Mouse (Mus musculus): ENCODE measurements around the gene Nell2. TPM values are rescaled to one million over a fixed set of nuclear protein-coding genes. Genes with fewer than 3 reads are reported as not detected.

Gene Nell2
- not detected in 2 replicates for polyA plus RNA-seq (2012; ENCODE audit: insufficient read depth, insufficient read length, missing spikeins)

GRCm38 (mm10) chr15:95527948-95528861 is at the start of gene Nell2:
TSS of gene Nell2 (minus strand) at chr15:95528559.
- no peak for TF ChIP-seq CTCF (IDR thresholded peaks at IDR 0.05; ENCODE audit: low read depth, low read length)
- TF ChIP-seq POLR2A (IDR thresholded peaks at IDR 0.05; ENCODE audit: borderline replicate concordance, low read depth, low read length) = no peak
- H3K4me3 ChIP-seq (ENCODE audit: insufficient read depth, low read length) = no peak within 1 kb of the TSS

GRCm38 (mm10) chr15:95574661-95575060 is 46.3 kb upstream of the Nell2 start:
- TF ChIP-seq POLR2A (IDR thresholded peaks at IDR 0.05; ENCODE audit: borderline replicate concordance, low read depth, low read length) = no peak
- no peak for TF ChIP-seq CTCF (IDR thresholded peaks at IDR 0.05; ENCODE audit: low read depth, low read length)
- Histone ChIP-seq H3K4me3 (ENCODE audit: insufficient read depth, low read length) (no peak overlapping the region), H3K27ac (ENCODE audit: insufficient read depth, low read depth, low read length) (no peak overlapping the region), H3K4me1 (ENCODE audit: control insufficient read depth, insufficient read depth, low read length) (no peaks in the 10 kb centered on the region)

More at GRCm38 (mm10) chr15:95527948-95528861, at the start of gene Nell2:
- H3K27ac ChIP-seq (ENCODE audit: insufficient read depth, low read depth, low read length) = no peak within 1 kb of the TSS
- H3K4me1 ChIP-seq (ENCODE audit: control insufficient read depth, insufficient read depth, low read length) = no peaks in the 10 kb centered on the region

GRCm38 (mm10) chr15:95569606-95570005 is 41.2 kb upstream of the Nell2 start:
- H3K27ac ChIP-seq (ENCODE audit: insufficient read depth, low read depth, low read length) = no peak overlapping the region
- H3K4me1 ChIP-seq (ENCODE audit: control insufficient read depth, insufficient read depth, low read length) = no peaks in the 10 kb centered on the region
- H3K4me3 ChIP-seq (ENCODE audit: insufficient read depth, low read length) = no peak overlapping the region

GRCm38 (mm10) chr15:95565160-95565559 is 36.8 kb upstream of the Nell2 start:
- Histone ChIP-seq H3K4me3 (ENCODE audit: insufficient read depth, low read length) (no peak overlapping the region), H3K27ac (ENCODE audit: insufficient read depth, low read depth, low read length) (no peak overlapping the region)
- TF ChIP-seq CTCF (IDR thresholded peaks at IDR 0.05; ENCODE audit: low read depth, low read length) (no peak), POLR2A (IDR thresholded peaks at IDR 0.05; ENCODE audit: borderline replicate concordance, low read depth, low read length) (no peak)

More at GRCm38 (mm10) chr15:95569606-95570005, 41.2 kb upstream of the Nell2 start:
- TF ChIP-seq CTCF (IDR thresholded peaks at IDR 0.05; ENCODE audit: low read depth, low read length) (no peak), POLR2A (IDR thresholded peaks at IDR 0.05; ENCODE audit: borderline replicate concordance, low read depth, low read length) (no peak)

DNA sequence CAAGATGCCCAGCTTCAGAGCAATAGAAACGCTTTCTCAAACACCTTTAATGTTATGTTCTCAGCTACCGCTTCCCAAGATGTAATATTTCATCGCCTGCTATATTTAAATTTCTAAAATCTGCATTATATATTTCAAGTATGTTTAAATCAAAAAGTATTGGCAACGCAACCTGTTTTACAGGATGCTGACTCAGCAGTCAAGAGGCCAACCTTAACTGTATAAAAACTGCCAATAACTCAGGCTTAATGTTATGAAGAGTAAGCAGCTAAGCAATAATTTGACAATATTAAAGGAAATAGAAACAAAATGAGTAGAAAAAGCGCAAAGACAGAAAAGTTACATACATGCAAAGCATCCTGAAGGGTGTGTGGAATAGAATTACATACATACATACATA is 32.9 kb upstream of the Nell2 start:
- TF ChIP-seq POLR2A (IDR thresholded peaks at IDR 0.05; ENCODE audit: borderline replicate concordance, low read depth, low read length) (no peak), CTCF (IDR thresholded peaks at IDR 0.05; ENCODE audit: low read depth, low read length) (no peak)
- no peak overlapping the region for H3K4me3 ChIP-seq (ENCODE audit: insufficient read depth, low read length)

More at GRCm38 (mm10) chr15:95565160-95565559, 36.8 kb upstream of the Nell2 start:
- H3K4me1 ChIP-seq (ENCODE audit: control insufficient read depth, insufficient read depth, low read length) = no peaks in the 10 kb centered on the region

GRCm38 (mm10) chr15:95550011-95550410 is 21.7 kb upstream of the Nell2 start:
- TF ChIP-seq POLR2A (IDR thresholded peaks at IDR 0.05; ENCODE audit: borderline replicate concordance, low read depth, low read length) (no peak), CTCF (IDR thresholded peaks at IDR 0.05; ENCODE audit: low read depth, low read length) (no peak)
- no peaks in the 10 kb centered on the region for H3K4me1 ChIP-seq (ENCODE audit: control insufficient read depth, insufficient read depth, low read length)
- H3K27ac ChIP-seq (ENCODE audit: insufficient read depth, low read depth, low read length) = no peak overlapping the region
- no peak overlapping the region for H3K4me3 ChIP-seq (ENCODE audit: insufficient read depth, low read length)

More for the DNA sequence above, 32.9 kb upstream of the Nell2 start:
- H3K4me1 ChIP-seq (ENCODE audit: control insufficient read depth, insufficient read depth, low read length) = no peaks in the 10 kb centered on the region
- no peak overlapping the region for H3K27ac ChIP-seq (ENCODE audit: insufficient read depth, low read depth, low read length)

DNA sequence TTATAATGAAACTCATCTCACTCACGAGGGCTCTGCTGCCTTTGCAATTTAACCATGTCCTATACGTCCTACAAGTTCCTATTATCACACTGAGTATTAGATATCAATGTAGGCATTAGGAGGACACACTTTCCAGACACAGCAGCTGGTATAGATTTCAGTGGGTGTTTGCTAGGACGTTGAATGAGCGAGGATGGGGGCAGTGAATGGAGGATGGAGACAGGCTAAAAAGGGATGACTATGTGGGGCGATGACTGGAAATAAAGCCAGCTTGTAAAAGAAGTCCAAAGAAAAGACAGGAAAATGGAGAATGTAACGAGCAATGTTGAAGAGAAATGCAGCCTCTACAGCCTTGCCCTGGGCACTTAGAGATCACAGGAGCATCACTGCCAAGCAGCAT is 14.3 kb upstream of the Nell2 start:
- no peaks in the 10 kb centered on the region for H3K4me1 ChIP-seq (ENCODE audit: control insufficient read depth, insufficient read depth, low read length)
- H3K4me3 ChIP-seq (ENCODE audit: insufficient read depth, low read length) = no peak overlapping the region
- no peak overlapping the region for H3K27ac ChIP-seq (ENCODE audit: insufficient read depth, low read depth, low read length)
- TF ChIP-seq POLR2A (IDR thresholded peaks at IDR 0.05; ENCODE audit: borderline replicate concordance, low read depth, low read length) (no peak), CTCF (IDR thresholded peaks at IDR 0.05; ENCODE audit: low read depth, low read length) (no peak)

DNA sequence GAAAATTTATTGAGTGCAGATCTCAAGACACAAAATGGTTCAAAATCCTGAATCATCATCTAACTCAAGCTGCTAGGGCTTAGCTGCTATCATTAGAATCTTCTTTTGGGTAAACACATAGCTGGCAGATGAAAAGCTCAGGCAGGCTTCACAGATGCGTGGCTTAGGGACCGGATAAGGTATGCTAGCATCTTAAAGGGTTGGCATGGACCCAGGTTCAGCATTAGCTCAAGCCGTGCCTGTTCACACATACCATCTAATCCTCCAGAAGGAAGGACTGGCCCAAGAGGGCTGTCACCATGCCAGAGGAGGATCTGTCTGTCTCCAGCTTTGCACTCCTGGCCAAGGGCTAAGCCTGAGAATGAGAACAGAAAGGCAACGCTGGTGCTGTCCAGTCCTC is 8.4 kb upstream of the Nell2 start:
- no peak overlapping the region for H3K27ac ChIP-seq (ENCODE audit: insufficient read depth, low read depth, low read length)
- H3K4me3 ChIP-seq (ENCODE audit: insufficient read depth, low read length) = no peak overlapping the region
- no peak for TF ChIP-seq POLR2A (IDR thresholded peaks at IDR 0.05; ENCODE audit: borderline replicate concordance, low read depth, low read length)
- no peak for TF ChIP-seq CTCF (IDR thresholded peaks at IDR 0.05; ENCODE audit: low read depth, low read length)
- H3K4me1 ChIP-seq (ENCODE audit: control insufficient read depth, insufficient read depth, low read length) = no peaks in the 10 kb centered on the region

DNA sequence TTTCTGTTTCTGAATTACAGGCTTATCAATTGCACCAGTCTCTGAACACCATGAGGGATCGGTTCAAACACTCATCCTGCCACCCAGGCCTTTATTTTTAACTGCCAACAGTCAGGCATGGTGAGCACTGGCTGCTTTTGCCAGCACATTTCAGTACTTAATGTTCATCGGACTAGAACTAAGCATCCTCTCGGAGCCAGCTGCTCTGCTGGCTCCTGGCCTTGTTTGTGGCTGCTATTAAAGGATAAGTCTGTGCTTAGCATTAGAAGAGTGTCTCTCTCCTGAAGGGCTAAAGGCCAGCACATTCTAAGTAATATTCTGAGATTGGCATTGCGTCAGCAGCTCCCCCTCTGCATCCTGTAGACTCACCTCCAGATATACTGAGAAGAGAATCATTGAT is 7.9 kb upstream of the Nell2 start:
- Histone ChIP-seq H3K4me3 (ENCODE audit: insufficient read depth, low read length) (no peak overlapping the region), H3K27ac (ENCODE audit: insufficient read depth, low read depth, low read length) (no peak overlapping the region)
- TF ChIP-seq POLR2A (IDR thresholded peaks at IDR 0.05; ENCODE audit: borderline replicate concordance, low read depth, low read length) (no peak), CTCF (IDR thresholded peaks at IDR 0.05; ENCODE audit: low read depth, low read length) (no peak)

DNA sequence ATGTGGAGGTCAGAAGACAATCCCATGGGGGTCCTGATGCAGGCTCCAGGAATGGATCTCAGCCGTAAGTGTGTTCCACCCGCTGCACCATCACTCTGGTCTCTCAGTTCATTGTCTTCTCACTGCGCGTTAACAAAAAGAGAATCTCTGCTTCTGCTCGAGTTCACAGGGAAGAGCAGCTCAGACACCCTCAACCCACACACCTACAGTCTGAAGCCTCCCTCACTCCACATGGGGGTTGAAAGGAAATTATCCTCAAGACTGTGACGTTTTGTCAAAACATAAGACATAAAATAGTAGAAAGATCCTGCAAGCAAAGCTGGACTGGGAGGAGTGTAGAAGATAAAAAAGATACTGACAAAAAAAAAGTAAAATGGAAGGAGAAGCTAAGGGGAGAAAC is 6.3 kb upstream of the Nell2 start:
- H3K4me3 ChIP-seq (ENCODE audit: insufficient read depth, low read length) = no peak overlapping the region
- no peak overlapping the region for H3K27ac ChIP-seq (ENCODE audit: insufficient read depth, low read depth, low read length)
- no peak for TF ChIP-seq CTCF (IDR thresholded peaks at IDR 0.05; ENCODE audit: low read depth, low read length)
- no peak for TF ChIP-seq POLR2A (IDR thresholded peaks at IDR 0.05; ENCODE audit: borderline replicate concordance, low read depth, low read length)

More for the DNA sequence above, 7.9 kb upstream of the Nell2 start:
- H3K4me1 ChIP-seq (ENCODE audit: control insufficient read depth, insufficient read depth, low read length) = no peaks in the 10 kb centered on the region

More for the DNA sequence above, 6.3 kb upstream of the Nell2 start:
- H3K4me1 ChIP-seq (ENCODE audit: control insufficient read depth, insufficient read depth, low read length) = no peaks in the 10 kb centered on the region
